Mouse (Mus musculus) heart, adult 2 months (tissue): ENCODE data around the gene Nisch. TPM values are rescaled to one million over a fixed set of nuclear protein-coding genes. Genes with fewer than 3 reads are reported as not detected.
A peak's percentile ranks its signal among the peaks of the same experiment; 100 is the strongest.

Source experiments
- DNase-seq, 2 experiments: peaks; one replicate each; pipeline ENCODE4 v3.0.0; 2021
- H3K27ac ChIP-seq: fragments of 200-600 bp; 2 replicates; pipeline ENCODE4 v1.8.1; 2022
- H3K27me3 ChIP-seq: fragments of 200-500 bp; 2 replicates; pipeline ENCODE4 v1.6.1; 2012; ENCODE audit warnings: mild to moderate bottlenecking, low read length, inconsistent platforms, mixed read lengths; ENCODE audit not compliant: control insufficient read depth, insufficient read depth
- H3K36me3 ChIP-seq: fragments of 200-500 bp; 2 replicates; pipeline ENCODE4 v1.6.1; 2012; ENCODE audit warnings: low read length, inconsistent platforms; ENCODE audit not compliant: control insufficient read depth, insufficient read depth
- H3K4me1 ChIP-seq: fragments of 200-500 bp; 2 replicates; pipeline ENCODE4 v1.6.1; 2011; ENCODE audit warnings: low read length; ENCODE audit not compliant: control insufficient read depth, insufficient read depth
- H3K4me3 ChIP-seq: fragments of 200-600 bp; 2 replicates; pipeline ENCODE4 v1.8.1; 2022
- H3K79me2 ChIP-seq: fragments of 200-500 bp; replicated peaks from 2 replicates; pipeline ENCODE4 v1.6.1; 2012; ENCODE audit warnings: mild to moderate bottlenecking, inconsistent platforms, low read length, moderate library complexity, mixed read lengths; ENCODE audit not compliant: control insufficient read depth, insufficient read depth
- H3K9ac ChIP-seq: fragments of 200-500 bp; 2 replicates; pipeline ENCODE4 v1.6.1; 2012; ENCODE audit warnings: low read depth, mild to moderate bottlenecking, control low read depth, inconsistent platforms, low read length, mixed read lengths
- CTCF ChIP-seq: fragments of 200-600 bp; IDR thresholded peaks from 2 replicates; pipeline ENCODE4 v1.8.1; 2022; ENCODE audit warnings: antibody characterized with exemption, mild to moderate bottlenecking, moderate library complexity
- EP300 ChIP-seq: fragments of 200-500 bp; IDR thresholded peaks from 2 replicates; pipeline ENCODE4 v1.6.1; 2011; ENCODE audit warnings: low read depth, low read length, control low read depth; ENCODE audit not compliant: insufficient read depth
- POLR2A ChIP-seq: fragments of 200-500 bp; IDR thresholded peaks from 2 replicates; pipeline ENCODE4 v1.6.1; 2011; ENCODE audit warnings: mild to moderate bottlenecking, low read depth, low read length, control low read depth; ENCODE audit not compliant: insufficient read depth
- WGBS: fragments of 180-500 bp; shearing (Covaris S2); methylation state at CpG from one replicate; pipeline ENCODE4 v1.1.7; 2018; 5-methylcytosine and 5-hydroxymethylcytosine counted together
- intact Hi-C: fragments of 180-260 bp; cut with DNase I; formaldehyde crosslinking; loops from one replicate; pipeline ENCODE4 v1.15.1; 2025
- polyA plus RNA-seq: library from polyadenylated mRNA; depleted of rRNA; stranded (reverse); fragments of >200 nt; gene quantifications from 2 replicates; pipeline ENCODE4 v1.2.3, GENCODE M21; 2012
- total RNA-seq, 2 experiments: library from RNA; stranded (reverse); gene quantifications; 2 replicates each; pipeline ENCODE4 v1.2.3; 2021

Nisch gene
- total and polyA plus RNA-seq, 3 experiments: 123 to 187 (median 129) TPM

DNA sequence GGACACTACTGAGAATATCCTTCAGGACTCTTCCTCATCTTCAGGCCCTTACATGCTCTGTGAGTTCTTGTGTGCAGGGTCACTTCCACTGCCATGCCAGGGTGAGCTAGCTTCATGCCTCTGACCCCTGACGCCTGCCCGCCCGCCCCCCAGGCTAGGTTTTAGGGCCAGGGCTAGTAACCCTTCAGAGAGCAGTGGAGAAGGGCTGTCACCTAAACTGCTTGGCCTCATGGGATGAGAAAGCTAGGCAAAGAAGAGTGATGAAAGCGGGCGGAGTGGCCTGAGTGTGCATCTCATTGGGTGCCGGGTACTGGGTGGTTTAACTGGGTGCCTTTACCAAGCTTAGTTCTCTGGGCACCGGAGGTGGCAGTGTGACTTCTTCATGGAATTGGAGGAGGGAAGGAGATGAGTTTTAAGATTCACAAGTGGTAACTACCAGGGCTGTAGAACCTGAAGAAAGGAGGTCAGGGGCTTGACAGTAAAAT is 84.2 kb downstream of the Nisch start:
- intact Hi-C loops: loop anchor here (5.0 kb wide), 1 partner anchor 120 kb away; the partner anchor contains the start of genes Bap1 and Phf7
- no peaks in the 10 kb centered on the region for H3K36me3 ChIP-seq
- no peaks in the 10 kb centered on the region for H3K79me2 ChIP-seq
- 88% methylated on average over 7 of the region's 7 CpGs for WGBS
- H3K4me1 ChIP-seq: peaks cover 1% of the 10 kb centered on the region
- H3K27me3 ChIP-seq: no peaks in the 10 kb centered on the region
- no peak for TF ChIP-seq CTCF
- no peak for TF ChIP-seq POLR2A
- no peak for TF ChIP-seq EP300
- no peak overlapping the region for H3K27ac ChIP-seq
- DNase-seq: peak in 1 of 2 experiments; percentile 15
- no peak overlapping the region for H3K4me3 ChIP-seq
- H3K9ac ChIP-seq: no peak overlapping the region

DNA sequence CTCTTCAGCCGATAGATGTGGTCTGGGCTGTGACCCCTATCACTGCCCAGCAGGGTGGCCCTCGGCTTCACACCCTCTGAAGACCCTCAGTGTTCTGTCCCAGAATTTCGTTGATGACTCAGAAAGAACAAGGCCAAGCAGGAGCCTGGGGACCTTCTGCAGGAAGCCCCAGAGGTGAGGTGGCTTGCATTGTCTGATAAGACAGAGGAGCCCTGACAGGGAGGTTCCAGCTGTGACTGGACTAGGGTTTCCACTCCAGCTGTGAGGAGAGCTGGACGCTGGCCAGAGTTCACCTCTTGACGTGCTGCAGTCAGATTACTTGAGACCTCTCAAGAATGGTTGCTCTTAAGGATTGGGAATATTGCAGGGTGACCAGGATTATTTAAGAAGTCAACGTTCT is 84.7 kb downstream of the Nisch start:
- H3K27ac ChIP-seq: no peak overlapping the region
- peaks cover 2% of the 10 kb centered on the region; the same call in 1 of the 2 replicates for H3K36me3 ChIP-seq
- H3K9ac ChIP-seq: no peak overlapping the region
- H3K27me3 ChIP-seq: no peaks in the 10 kb centered on the region
- no peak overlapping the region for H3K4me3 ChIP-seq
- intact Hi-C loops: loop anchor here (5.0 kb wide), 1 partner anchor 120 kb away; the partner anchor contains the start of genes Bap1 and Phf7
- H3K79me2 ChIP-seq: no peaks in the 10 kb centered on the region
- peak in 1 of 2 experiments; percentile 25 for DNase-seq
- WGBS: 28% methylated on average over 6 of the region's 6 CpGs
- peaks cover 2% of the 10 kb centered on the region; the same call in 1 of the 2 replicates for H3K4me1 ChIP-seq
- TF ChIP-seq POLR2A (no peak), EP300 (no peak), CTCF (no peak)

DNA sequence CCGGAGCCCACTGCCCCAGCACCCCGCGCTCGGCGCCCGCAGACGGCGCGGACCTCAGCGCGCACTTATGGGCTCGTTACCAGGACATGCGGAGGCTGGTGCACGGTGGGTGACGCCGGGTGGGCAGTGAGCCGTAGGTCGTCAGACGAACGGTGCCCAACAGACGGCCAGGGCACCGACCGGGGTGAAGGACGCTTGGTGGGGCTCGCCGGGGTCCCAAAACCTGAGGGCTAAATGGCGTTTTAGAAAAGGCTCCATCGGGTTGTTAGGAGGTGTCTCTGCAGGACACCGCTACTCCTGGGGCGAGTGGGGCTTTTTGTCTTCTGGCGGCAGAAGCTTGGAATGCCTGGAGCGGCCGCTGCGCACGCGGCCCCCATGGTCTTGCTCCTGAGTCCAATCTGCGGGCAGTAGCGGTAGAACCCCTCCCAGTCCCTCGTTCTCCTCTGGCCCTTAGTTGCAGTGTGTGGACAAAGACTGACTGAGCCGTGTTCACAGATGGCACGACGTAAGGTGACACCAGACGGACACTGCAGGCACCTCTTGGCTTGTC is 85.4 kb downstream of the Nisch start:
- Histone ChIP-seq H3K79me2 (no peaks in the 10 kb centered on the region), H3K4me3 (peak overlapping the region; percentile 55), H3K4me1 (peaks cover 3% of the 10 kb centered on the region), H3K9ac (peak overlapping the region; percentile 68), H3K36me3 (peaks cover 2% of the 10 kb centered on the region; the same call in 1 of the 2 replicates), H3K27me3 (no peaks in the 10 kb centered on the region), H3K27ac (no peak overlapping the region; the same call in 1 of the 2 replicates)
- TF ChIP-seq POLR2A: no peak
- no peak for TF ChIP-seq CTCF
- TF ChIP-seq EP300: no peak
- intact Hi-C loops: loop anchor here (5.0 kb wide), 1 partner anchor 121 kb away; the partner anchor contains the start of genes Bap1 and Phf7
- WGBS: 4% methylated on average over 43 of the region's 43 CpGs
- DNase-seq: peak in 1 of 2 experiments; percentile 24

GRCm38 (mm10) chr14:31130236-31131220 is 86.2 kb downstream of the Nisch start, which contains the start of gene Nt5dc2:
Gene Nt5dc2 (plus strand): TSS chr14:31131053.
- no peaks in the 10 kb centered on the region for H3K27me3 ChIP-seq
- peak; percentile 24; the same call in 1 of the 2 replicates for TF ChIP-seq CTCF
- TF ChIP-seq EP300: no peak
- peaks cover 2% of the 10 kb centered on the region; the same call in 1 of the 2 replicates for H3K36me3 ChIP-seq
- DNase-seq: peak; percentile 93
- H3K4me3 ChIP-seq: peak within 1 kb of the TSS; percentile 55
- peaks cover 6% of the 10 kb centered on the region for H3K4me1 ChIP-seq
- intact Hi-C loops: loop anchor here (5.0 kb wide), 1 partner anchor 122 kb away; the partner anchor contains the start of genes Bap1 and Phf7
- peak within 1 kb of the TSS; percentile 35 for H3K27ac ChIP-seq
- WGBS: 6% methylated on average over 62 of the region's 63 CpGs
- peak within 1 kb of the TSS; percentile 68 for H3K9ac ChIP-seq
- no peaks in the 10 kb centered on the region for H3K79me2 ChIP-seq

GRCm38 (mm10) chr14:31129326-31130235 is 87.2 kb downstream of the Nisch start:
- intact Hi-C loops: loop anchor here (2.0 to 5.0 kb wide), 2 partner anchors 65 to 123 kb away; partner anchors contain the start of genes Bap1 and Phf7
- H3K27ac ChIP-seq: peak overlapping the region; percentile 64
- peaks cover 7% of the 10 kb centered on the region for H3K4me1 ChIP-seq
- no peak overlapping the region for H3K9ac ChIP-seq
- no peaks in the 10 kb centered on the region for H3K79me2 ChIP-seq
- peaks cover 2% of the 10 kb centered on the region; the same call in 1 of the 2 replicates for H3K36me3 ChIP-seq
- H3K4me3 ChIP-seq: peak overlapping the region; percentile 55
- DNase-seq: peak; percentile 4 to 21
- no peaks in the 10 kb centered on the region for H3K27me3 ChIP-seq
- WGBS: 65% methylated on average over 15 of the region's 15 CpGs
- TF ChIP-seq EP300: no peak
- no peak for TF ChIP-seq CTCF
- TF ChIP-seq POLR2A: no peak
